Mouse (Mus musculus): Measurements from ENCODE around the gene Sult3a2. TPM values are rescaled to one million over a fixed set of nuclear protein-coding genes. Genes with fewer than 3 reads are reported as not detected.
"Not testable (repeated sequence)": the region's sequence is repeated elsewhere in the genome, so short reads cannot be mapped to it uniquely, and the experiment has no call there.

Sult3a2 gene
- polyA plus RNA-seq (2016; fragmentation: Nextera tagmentation; extraction: Ambion mirVana), result not detected in 2 replicates

DNA sequence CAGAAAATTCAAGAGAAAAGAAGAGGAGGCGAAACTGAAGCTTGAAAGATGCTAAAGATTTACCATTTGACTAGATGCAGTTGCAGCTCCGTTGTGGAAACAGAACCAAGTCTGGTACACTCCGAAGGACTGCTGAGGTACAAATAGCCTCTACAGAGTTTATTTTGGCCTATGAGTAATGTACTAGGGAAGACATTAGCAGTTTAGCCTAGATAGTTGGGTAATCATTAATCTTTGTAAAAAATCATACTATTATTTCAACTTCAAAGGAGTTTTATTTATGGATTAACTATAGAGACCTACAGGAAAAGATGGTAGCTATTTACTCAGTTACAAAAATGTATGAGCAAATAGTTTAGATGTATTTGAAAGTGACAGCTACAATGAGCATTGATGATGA lies at the start of gene Sult3a2:
Sult3a2 (minus strand) TSS at position 101 of the 400 bp plus-strand sequence.
- DNase-seq (ENCODE audit: low spot score), result no peak
- WGBS, result 90% methylated on average over 3 of the region's 3 CpGs
- H3K27me3 ChIP-seq (ENCODE audit: low read depth, poor library complexity, severe bottlenecking), result no peaks in the 10 kb centered on the region
- H3K4me3 ChIP-seq, result no peak within 1 kb of the TSS
- no peak within 1 kb of the TSS for H3K27ac ChIP-seq
- H3K36me3 ChIP-seq, result no peaks in the 10 kb centered on the region
- no peaks in the 10 kb centered on the region for H3K4me1 ChIP-seq
- H3K9me3 ChIP-seq (replicated peaks), result no peaks in the 10 kb centered on the region

DNA sequence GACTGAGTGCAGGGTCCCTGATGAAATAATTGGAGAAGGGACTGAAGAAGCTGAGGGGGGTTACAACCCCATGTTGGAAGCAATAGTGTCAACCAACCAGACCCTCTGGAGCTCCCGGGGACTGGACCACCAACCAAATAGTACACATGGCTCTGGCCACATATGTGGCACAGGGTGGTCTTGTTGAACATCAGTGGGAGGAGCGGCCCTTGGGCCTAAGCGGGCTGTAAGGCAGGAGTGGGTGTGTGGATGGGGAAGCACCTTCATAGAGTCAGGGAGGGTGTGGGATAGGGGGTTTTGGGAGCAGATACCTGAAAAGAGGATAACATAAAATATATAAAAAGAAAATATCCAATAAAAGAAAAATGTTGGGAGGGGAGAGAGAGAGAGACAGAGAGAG lies 34.4 kb upstream of the Sult3a2 start:
- no peak for DNase-seq (ENCODE audit: low spot score)
- Histone ChIP-seq H3K27ac (no peak overlapping the region), H3K4me3 (no peak overlapping the region), H3K27me3 (ENCODE audit: low read depth, poor library complexity, severe bottlenecking) (no peaks in the 10 kb centered on the region), H3K4me1 (no peaks in the 10 kb centered on the region), H3K36me3 (no peaks in the 10 kb centered on the region), H3K9me3 (replicated peaks) (no peaks in the 10 kb centered on the region)
- WGBS, result 94% methylated on average over 3 of the region's 3 CpGs

DNA sequence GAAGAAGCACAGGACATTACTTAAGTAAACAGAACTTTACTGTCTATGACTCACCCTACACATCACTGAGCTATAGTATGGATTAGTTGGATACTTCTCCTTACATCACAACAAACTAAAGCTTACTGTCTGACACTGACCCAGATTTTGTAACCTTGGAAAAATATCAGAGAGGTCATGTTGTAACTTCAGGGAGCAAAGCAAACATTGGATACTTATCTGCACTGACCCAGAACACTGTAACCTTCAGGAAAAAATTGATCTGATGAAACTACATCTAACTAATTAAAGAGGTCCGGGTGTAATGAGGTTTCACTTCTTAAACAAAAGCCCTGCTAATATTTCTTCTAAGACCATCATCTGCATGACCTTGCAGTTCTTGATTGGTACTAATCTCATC lies 30.4 kb upstream of the Sult3a2 start:
- no peak for DNase-seq (ENCODE audit: low spot score)
- Histone ChIP-seq H3K4me1 (no peaks in the 10 kb centered on the region), H3K9me3 (replicated peaks) (no peaks in the 10 kb centered on the region), H3K27me3 (ENCODE audit: low read depth, poor library complexity, severe bottlenecking) (no peaks in the 10 kb centered on the region), H3K27ac (no peak overlapping the region), H3K36me3 (no peaks in the 10 kb centered on the region), H3K4me3 (no peak overlapping the region)
- WGBS, result 89% methylated on average over 1 of the region's 1 CpGs

DNA sequence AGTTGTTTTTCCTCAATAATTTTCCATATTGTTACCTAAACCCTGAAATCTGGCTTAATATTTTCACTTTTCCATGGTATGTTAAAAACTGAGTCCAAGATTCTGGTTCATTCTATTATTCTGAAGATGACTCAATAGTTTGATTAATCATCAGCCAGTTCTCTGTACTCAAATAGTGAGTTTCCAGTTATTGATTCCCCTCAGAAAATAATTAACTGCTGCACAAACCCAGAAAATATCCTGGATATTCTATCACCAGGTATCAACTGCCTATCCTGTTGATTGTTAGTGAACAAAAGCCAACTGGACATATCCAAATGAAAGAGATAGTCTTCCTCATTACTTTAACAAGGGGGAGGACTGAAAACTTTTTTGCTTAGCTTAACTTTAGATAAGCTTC lies 27.8 kb upstream of the Sult3a2 start:
- H3K27ac ChIP-seq, result no peak overlapping the region
- H3K4me3 ChIP-seq, result no peak overlapping the region
- no peaks in the 10 kb centered on the region for H3K9me3 ChIP-seq (replicated peaks)
- DNase-seq (ENCODE audit: low spot score), result no peak
- no peaks in the 10 kb centered on the region for H3K36me3 ChIP-seq
- H3K4me1 ChIP-seq, result no peaks in the 10 kb centered on the region
- H3K27me3 ChIP-seq (ENCODE audit: low read depth, poor library complexity, severe bottlenecking), result no peaks in the 10 kb centered on the region

DNA sequence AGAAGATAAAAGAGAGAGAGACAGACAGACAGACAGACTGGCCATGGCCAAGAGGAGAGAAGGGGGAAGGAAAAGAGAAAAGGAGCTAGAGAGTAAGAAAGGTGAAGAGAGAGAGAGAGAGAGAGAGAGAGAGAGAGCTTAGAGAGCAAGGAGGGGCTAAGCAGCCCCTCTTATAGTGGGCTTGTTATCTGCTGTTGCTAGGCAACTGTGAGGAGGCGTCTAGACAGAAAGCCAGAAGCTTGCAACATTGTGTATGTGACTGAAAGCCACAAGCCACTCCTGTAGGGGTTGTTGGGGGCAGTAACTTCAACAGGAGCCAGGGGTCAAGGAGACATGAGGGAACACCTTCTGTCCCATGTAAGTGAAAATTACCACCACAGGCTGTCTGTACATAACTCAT lies 25.3 kb upstream of the Sult3a2 start:
- 45% methylated on average over 1 of the region's 1 CpGs for WGBS
- Histone ChIP-seq H3K9me3 (replicated peaks) (no peaks in the 10 kb centered on the region), H3K4me3 (no peak overlapping the region), H3K27me3 (ENCODE audit: low read depth, poor library complexity, severe bottlenecking) (no peaks in the 10 kb centered on the region), H3K27ac (no peak overlapping the region), H3K4me1 (no peaks in the 10 kb centered on the region), H3K36me3 (no peaks in the 10 kb centered on the region)
- no peak for DNase-seq (ENCODE audit: low spot score)

DNA sequence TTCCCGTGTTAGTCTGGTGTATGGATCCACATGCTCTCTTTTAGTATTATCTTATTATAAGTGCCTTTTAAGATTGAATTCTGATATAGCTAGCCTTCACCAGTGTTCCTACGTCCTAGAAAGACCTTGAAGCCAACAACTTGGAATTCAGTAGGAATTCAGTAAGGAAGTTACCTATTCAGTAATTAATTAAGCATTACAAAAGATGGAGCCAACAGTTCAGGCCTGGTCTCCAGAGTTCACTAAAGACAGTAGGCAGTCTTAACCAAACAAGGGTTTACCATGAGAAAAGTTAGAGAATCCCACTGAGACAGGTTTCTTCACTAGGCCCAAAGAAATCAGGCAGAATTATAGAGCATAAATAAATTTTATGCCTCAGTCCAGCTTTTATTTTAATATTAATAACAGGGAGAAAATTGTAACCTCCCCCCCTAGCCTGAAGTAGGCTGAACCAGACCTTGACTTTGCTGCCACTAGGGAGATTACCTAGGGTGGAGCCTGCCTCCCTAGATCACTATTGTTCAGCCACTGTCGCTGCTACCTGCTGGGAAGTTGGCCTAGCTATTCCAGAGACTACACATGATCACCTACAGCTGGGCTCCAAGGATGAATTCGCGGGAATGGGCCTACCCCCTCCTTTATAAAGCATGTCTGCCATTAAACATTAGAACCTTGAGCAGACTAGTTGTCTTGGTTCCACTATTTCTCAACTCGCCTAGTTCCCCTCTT lies 10.9 kb upstream of the Sult3a2 start:
- H3K27me3 ChIP-seq (ENCODE audit: low read depth, poor library complexity, severe bottlenecking); H3K9me3 ChIP-seq (replicated peaks); DNase-seq (ENCODE audit: low spot score); H3K4me3 ChIP-seq; H3K4me1 ChIP-seq; H3K27ac ChIP-seq; H3K36me3 ChIP-seq: not testable (repeated sequence)
- WGBS, result 81% methylated on average over 6 of the region's 6 CpGs

DNA sequence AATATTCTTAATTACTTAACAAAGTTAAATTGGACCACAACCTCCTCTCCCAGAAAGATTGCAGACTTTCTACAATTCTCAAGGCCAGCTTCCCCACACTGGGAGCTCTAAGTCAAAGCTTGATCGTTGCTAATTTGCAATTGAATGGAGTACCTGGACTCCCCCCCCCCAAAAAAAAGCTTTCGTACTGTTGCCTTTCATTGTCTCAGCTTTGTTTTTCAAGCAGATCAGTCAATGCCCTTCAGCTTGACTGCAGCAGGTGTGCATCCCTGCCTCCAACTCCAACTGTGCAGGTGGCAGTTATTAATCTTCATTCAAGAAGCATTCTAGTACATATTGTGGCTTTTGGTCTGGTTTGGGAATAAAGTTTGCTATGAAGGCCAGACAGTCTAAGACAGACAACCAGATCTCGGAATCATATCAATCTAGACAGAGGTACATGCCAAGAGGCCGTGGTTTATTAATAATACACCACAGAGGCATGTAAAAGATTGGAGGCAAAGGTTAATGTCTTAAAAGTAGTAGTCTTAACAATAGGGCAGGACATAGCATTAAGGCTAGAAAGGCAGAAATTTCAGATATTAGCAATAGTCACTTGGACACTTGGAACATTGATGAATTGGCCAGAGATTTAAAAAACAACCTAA lies 9.9 kb upstream of the Sult3a2 start:
- not testable (repeated sequence) for H3K36me3 ChIP-seq; H3K27me3 ChIP-seq (ENCODE audit: low read depth, poor library complexity, severe bottlenecking); H3K4me3 ChIP-seq; DNase-seq (ENCODE audit: low spot score); H3K4me1 ChIP-seq; H3K9me3 ChIP-seq (replicated peaks); H3K27ac ChIP-seq
- 93% methylated on average over 4 of the region's 4 CpGs for WGBS

DNA sequence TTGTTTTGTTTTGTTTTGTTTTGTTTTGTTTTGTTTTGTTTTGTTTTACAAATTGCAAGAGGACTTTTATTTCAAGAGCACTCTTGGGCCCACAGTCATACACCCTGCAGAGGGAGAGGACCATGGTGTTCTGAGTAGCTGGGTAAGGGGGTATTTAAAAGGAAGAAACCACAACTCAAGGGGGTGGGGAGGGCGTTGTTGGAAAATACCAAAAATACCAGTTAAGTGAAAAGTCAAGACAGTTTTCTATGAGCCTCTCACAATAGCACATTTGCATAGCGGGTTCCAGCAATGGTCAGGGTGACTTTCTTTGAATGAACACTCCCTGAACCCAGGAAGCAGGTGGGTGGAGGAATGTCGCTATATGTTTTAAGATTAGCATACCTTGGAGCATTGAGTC lies 5.7 kb upstream of the Sult3a2 start:
- 83% methylated on average over 3 of the region's 3 CpGs for WGBS
- H3K4me3 ChIP-seq; H3K4me1 ChIP-seq; DNase-seq (ENCODE audit: low spot score); H3K27me3 ChIP-seq (ENCODE audit: low read depth, poor library complexity, severe bottlenecking); H3K9me3 ChIP-seq (replicated peaks); H3K36me3 ChIP-seq; H3K27ac ChIP-seq: not testable (repeated sequence)

DNA sequence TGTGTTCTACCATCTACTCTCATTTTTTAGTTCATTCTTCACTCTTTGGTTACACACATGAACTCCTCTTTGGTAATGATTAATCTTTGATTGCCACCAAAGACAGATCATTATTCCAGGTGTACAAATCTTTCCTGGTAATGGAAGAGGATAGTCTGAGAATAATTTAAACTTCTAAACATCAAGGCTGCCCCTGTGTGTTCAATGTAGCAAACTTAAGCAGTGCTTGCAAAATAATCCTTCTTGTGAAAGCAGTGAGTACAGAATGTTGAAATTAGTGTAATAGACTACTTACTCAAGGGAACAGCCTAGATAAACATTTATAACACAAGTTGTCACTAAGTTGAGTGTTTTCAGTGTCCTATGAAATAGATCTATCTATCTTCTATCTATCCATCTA lies 1.0 kb upstream of the Sult3a2 start:
- Histone ChIP-seq H3K27me3 (ENCODE audit: low read depth, poor library complexity, severe bottlenecking) (no peaks in the 10 kb centered on the region), H3K4me3 (no peak overlapping the region), H3K9me3 (replicated peaks) (no peaks in the 10 kb centered on the region), H3K36me3 (no peaks in the 10 kb centered on the region), H3K27ac (no peak overlapping the region), H3K4me1 (no peaks in the 10 kb centered on the region)
- DNase-seq (ENCODE audit: low spot score), result no peak

DNA sequence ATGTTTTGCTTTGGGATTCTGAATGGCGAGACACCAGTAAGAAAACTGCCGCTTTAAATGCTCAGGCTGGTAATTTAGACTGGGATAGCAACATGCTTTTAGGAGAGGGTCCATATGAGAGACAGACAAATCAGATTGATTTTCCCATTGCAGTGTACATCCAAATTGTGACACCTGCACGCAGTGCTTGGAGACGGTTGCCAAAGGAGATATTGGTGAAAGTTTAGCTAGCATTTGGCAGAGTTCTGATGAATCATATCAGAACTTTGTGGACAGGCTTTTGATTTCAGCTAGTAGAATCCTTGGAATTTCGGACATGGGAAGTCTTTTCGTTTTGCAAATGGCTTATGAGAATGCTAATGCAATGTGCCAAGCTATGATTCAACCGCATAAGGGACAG lies 51.3 kb downstream of the Sult3a2 start:
- WGBS, result 94% methylated on average over 7 of the region's 7 CpGs
- H3K4me1 ChIP-seq, result not testable (repeated sequence)

DNA sequence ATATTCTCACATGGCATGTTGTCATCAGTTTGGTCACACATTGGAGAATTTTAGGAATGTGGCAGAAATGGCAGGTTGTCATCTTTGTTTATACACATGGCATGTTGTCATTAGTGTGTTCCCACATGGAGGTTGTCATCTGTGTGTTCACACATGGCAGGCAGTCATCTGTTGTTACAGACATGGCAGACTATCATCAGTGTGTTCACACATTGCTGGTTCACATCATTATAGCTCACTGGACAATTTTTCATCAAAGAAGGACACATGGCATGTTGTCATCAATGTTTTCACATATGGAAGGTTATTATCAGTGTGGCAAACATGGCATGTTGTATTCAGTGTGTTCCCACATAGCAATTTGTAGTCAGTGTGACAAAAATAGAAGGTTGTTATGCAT lies 53.3 kb downstream of the Sult3a2 start:
- no peaks in the 10 kb centered on the region for H3K9me3 ChIP-seq (replicated peaks)
- no peaks in the 10 kb centered on the region for H3K36me3 ChIP-seq
- H3K27me3 ChIP-seq (ENCODE audit: low read depth, poor library complexity, severe bottlenecking), result no peaks in the 10 kb centered on the region
- no peak overlapping the region for H3K27ac ChIP-seq
- no peaks in the 10 kb centered on the region for H3K4me1 ChIP-seq
- no peak for DNase-seq (ENCODE audit: low spot score)
- no peak overlapping the region for H3K4me3 ChIP-seq

More for the DNA sequence above, 51.3 kb downstream of the Sult3a2 start:
- H3K27ac ChIP-seq; H3K27me3 ChIP-seq (ENCODE audit: low read depth, poor library complexity, severe bottlenecking); H3K9me3 ChIP-seq (replicated peaks); H3K36me3 ChIP-seq; H3K4me3 ChIP-seq; DNase-seq (ENCODE audit: low spot score): not testable (repeated sequence)

DNA sequence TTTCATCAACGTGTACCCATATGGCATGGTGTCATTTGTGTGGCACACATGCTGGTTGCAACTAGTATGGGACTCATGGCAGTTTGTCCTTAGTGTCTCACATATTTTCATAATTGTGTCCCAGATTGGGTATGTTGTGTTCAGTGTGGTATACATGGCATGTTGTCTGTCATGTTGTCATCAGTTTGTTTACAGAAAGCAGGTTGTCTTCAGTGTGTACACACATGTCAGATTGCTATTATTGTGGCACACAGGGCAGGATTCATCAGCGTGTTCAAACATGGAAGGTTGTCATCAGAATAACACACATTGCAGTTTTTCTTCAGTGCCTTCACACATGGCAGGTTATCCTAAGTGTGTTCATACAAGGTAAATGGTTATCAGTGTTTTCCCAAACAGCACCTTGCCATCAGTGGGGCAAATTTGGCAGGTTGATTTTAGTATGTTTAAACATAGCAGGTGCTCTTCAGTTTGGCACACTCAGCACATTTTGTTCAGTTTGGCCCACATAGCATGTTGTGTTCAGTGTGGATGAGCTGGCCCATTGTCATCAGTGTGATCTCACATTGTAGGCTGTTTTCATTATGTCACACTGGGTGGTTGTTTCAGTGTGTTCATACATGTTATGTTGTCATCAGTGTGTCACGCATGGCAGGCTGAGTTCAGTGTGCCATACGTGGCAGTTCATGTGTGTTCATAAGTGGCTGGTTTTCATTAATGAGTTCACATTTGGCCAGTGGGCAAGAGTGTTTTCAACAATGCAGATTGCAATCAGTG lies 53.9 kb downstream of the Sult3a2 start:
- Histone ChIP-seq H3K27me3 (ENCODE audit: low read depth, poor library complexity, severe bottlenecking) (no peaks in the 10 kb centered on the region), H3K4me1 (no peaks in the 10 kb centered on the region), H3K27ac (no peak overlapping the region), H3K36me3 (no peaks in the 10 kb centered on the region), H3K4me3 (no peak overlapping the region), H3K9me3 (replicated peaks) (no peaks in the 10 kb centered on the region)
- 92% methylated on average over 4 of the region's 4 CpGs for WGBS
- no peak for DNase-seq (ENCODE audit: low spot score)

DNA sequence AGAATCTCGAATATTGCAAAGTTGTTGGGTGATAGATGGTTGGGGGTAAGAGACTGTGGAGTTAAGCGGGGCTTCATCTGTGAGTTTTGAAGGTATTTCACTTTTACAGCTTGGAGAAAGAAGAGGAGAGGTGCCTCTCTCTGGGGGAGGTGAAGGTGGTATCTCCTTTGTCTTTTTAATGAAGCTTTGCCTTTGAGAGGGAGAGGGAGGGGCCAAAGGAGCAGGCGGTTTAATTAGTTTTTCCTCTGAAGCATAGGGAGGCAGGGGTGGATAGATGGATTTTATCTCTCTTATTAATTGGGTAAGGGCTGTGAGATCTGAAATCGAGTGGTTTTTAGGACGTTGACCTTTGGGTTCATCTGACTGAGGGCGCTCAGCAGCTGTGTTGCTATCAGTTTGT lies 62.7 kb downstream of the Sult3a2 start:
- 45% methylated on average over 6 of the region's 6 CpGs for WGBS
- H3K27ac ChIP-seq, result no peak overlapping the region

More for the DNA sequence above, 62.7 kb downstream of the Sult3a2 start:
- no peaks in the 10 kb centered on the region for H3K4me1 ChIP-seq
- no peaks in the 10 kb centered on the region for H3K9me3 ChIP-seq (replicated peaks)
- DNase-seq (ENCODE audit: low spot score), result no peak
- no peak overlapping the region for H3K4me3 ChIP-seq
- H3K27me3 ChIP-seq (ENCODE audit: low read depth, poor library complexity, severe bottlenecking), result no peaks in the 10 kb centered on the region
- H3K36me3 ChIP-seq, result no peaks in the 10 kb centered on the region
